Mouse (Mus musculus): Measurements from ENCODE around the gene Unc5b. TPM values are rescaled to one million over a fixed set of nuclear protein-coding genes. Genes with fewer than 3 reads are reported as not detected.

Gene Unc5b
- polyA plus RNA-seq, 1 experiment from 2014 or later = 1.3 TPM

DNA sequence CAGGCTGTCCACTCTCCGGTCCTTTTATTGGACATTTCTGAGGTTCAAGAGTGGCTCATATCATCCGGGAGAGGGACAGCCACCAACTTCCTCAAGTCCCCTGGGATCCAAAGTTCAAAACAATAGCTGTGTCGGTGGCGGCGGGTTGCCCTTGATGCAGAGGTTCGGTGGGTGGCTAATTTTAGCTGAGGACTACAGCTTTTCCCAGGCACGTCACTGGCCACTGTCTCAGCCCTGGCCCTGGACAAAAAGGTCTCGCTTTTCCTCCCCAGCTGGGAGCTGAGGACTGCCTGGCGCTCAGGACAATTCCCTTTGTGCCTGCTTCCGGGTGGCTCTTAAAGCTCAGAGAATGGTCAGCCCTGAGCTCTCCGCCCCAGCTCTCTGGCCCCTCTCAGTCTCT is 38.5 kb downstream of the Unc5b start:
- Histone ChIP-seq H3K27me3 (replicated peaks) (no peaks in the 10 kb centered on the region; the same call in 1 of the 2 replicates), H3K27ac (no peak overlapping the region), H3K36me3 (no peaks in the 10 kb centered on the region), H3K4me1 (peaks cover 23% of the 10 kb centered on the region; the same call in 1 of the 2 replicates), H3K4me2 (no peak overlapping the region), H3K9ac (no peak overlapping the region), H3K4me3 (no peak overlapping the region), H3K9me3 (replicated peaks) (no peaks in the 10 kb centered on the region)
- no peak for ATAC-seq
- WGBS (ENCODE audit: insufficient replicate concordance) = 20% methylated on average over 11 of the region's 11 CpGs

DNA sequence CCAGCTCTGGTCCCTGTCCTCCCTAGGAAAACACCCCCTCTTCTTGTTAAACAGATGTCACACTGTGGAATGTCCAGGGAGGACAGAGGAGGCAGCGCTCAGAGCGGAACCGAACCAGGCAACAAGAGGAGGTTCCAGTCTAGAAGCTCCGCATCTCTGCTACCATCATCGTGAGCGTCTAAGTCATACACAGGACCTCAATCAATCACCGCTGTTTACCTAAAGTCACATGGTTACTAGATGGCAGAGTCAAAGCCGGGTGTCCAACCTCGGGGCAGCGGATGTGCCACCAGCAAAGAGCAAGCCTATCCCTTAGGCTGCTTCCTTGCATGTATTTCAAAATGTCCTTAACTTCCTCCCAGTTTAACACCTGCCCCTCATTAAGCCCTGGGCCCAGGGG is 39.0 kb downstream of the Unc5b start:
- WGBS (ENCODE audit: insufficient replicate concordance) = 60% methylated on average over 10 of the region's 10 CpGs
- H3K27ac ChIP-seq = no peak overlapping the region
- H3K4me2 ChIP-seq = no peak overlapping the region
- H3K4me3 ChIP-seq = no peak overlapping the region
- H3K27me3 ChIP-seq (replicated peaks) = no peaks in the 10 kb centered on the region; the same call in 1 of the 2 replicates
- H3K4me1 ChIP-seq = peaks cover 23% of the 10 kb centered on the region; the same call in 1 of the 2 replicates
- no peaks in the 10 kb centered on the region for H3K36me3 ChIP-seq
- H3K9me3 ChIP-seq (replicated peaks) = no peaks in the 10 kb centered on the region
- no peak for ATAC-seq
- H3K9ac ChIP-seq = no peak overlapping the region

GRCm38 (mm10) chr10:60790912-60791311 is 40.5 kb downstream of the Unc5b start:
- no peaks in the 10 kb centered on the region; the same call in 1 of the 2 replicates for H3K27me3 ChIP-seq (replicated peaks)
- 52% methylated on average over 6 of the region's 6 CpGs for WGBS (ENCODE audit: insufficient replicate concordance)
- H3K9ac ChIP-seq = no peak overlapping the region
- H3K4me3 ChIP-seq = no peak overlapping the region
- H3K27ac ChIP-seq = no peak overlapping the region
- peaks cover 23% of the 10 kb centered on the region; the same call in 1 of the 2 replicates for H3K4me1 ChIP-seq
- no peak for ATAC-seq
- H3K4me2 ChIP-seq = no peak overlapping the region
- H3K9me3 ChIP-seq (replicated peaks) = no peaks in the 10 kb centered on the region
- no peaks in the 10 kb centered on the region for H3K36me3 ChIP-seq

DNA sequence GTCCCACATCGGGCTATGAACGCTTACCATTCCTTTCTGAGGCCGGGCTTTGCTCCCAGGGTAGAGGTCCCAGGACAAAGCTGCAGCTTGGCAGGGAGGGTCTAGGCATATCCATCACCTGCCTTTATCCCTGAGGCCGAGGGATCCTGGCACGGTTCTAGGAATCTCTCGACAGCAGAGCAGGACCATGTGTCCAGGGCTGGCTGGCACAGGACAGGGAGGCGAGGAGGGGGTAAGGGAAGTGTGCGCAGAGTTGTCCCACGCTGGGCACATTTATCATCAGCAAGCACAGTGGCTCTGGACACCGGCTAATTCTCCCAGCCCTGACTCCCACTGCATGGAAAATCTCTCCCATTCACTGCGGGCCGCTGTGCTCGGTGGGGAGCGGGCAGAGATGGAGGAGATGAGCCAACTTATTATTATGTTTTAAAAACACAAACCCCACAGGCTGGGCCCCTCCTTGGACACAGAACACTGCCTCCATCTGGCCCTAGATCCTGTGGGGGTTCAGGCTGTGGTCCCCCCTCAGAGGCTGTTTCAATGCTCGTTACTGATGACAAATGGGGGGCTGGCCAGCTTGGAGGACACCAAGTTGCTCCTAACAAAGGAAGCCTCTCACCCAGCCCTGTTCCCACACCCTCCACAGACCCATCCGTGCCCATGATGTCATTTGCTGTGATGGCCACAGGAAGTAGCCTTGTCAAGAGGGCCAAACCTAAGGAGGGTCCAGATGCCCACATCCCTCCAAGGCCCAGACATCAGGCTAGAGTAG is 43.9 kb downstream of the Unc5b start:
- no peak overlapping the region for H3K9ac ChIP-seq
- no peaks in the 10 kb centered on the region; the same call in 1 of the 2 replicates for H3K27me3 ChIP-seq (replicated peaks)
- 71% methylated on average over 16 of the region's 16 CpGs for WGBS (ENCODE audit: insufficient replicate concordance)
- H3K27ac ChIP-seq = no peak overlapping the region
- H3K4me1 ChIP-seq = 0 out of 2 replicates have a peak, but pooled peaks cover under 1% of the 10 kb centered on the region
- H3K9me3 ChIP-seq (replicated peaks) = no peaks in the 10 kb centered on the region
- no peak for ATAC-seq
- no peaks in the 10 kb centered on the region for H3K36me3 ChIP-seq
- H3K4me2 ChIP-seq = no peak overlapping the region
- H3K4me3 ChIP-seq = no peak overlapping the region

DNA sequence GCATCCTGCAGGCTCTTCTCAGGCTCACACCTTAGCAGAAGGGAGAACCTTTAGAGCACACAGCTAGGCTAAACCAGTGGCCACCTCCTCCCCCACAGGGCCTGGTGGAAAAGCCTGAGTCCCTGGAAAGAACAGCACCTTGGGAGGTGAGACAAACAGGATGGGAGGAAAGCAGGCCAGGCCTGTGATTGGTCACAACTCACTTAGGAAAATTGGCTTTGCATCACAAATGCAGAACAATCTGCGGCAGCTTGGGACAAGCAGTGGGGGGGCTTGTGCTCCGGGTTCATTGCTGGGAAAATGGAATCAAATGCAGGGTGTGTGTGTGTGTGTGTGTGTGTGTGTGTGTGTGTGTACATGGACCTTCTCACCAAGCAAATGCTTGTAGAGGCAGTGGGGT is 47.8 kb downstream of the Unc5b start:
- no peak overlapping the region for H3K4me3 ChIP-seq
- WGBS (ENCODE audit: insufficient replicate concordance) = 62% methylated on average over 2 of the region's 2 CpGs
- H3K4me2 ChIP-seq = no peak overlapping the region
- no peak overlapping the region for H3K9ac ChIP-seq
- ATAC-seq = no peak
- no peaks in the 10 kb centered on the region; the same call in 1 of the 2 replicates for H3K27me3 ChIP-seq (replicated peaks)
- H3K36me3 ChIP-seq = no peaks in the 10 kb centered on the region
- no peaks in the 10 kb centered on the region for H3K9me3 ChIP-seq (replicated peaks)
- no peaks in the 10 kb centered on the region for H3K4me1 ChIP-seq
- no peak overlapping the region for H3K27ac ChIP-seq

DNA sequence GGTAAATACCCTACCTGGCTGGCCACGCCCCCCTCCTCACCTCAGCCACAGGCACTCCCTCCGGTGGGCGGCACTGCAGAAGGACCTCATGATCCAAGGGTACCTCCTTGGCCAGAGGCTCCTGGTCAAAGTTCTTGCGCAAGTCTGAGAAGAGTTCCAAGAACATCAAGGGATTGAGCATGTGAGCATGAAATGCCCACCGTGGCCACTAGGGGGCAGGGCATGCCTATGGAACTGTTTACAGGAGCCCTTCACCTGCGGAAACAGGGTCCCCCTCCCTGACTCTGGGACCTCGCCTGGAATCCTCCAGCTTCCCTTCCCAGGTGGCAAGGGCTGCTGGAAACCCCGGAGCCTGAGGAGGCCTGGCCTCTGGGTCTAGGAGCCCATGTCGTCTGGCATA is 51.8 kb downstream of the Unc5b start:
- H3K9ac ChIP-seq = no peak overlapping the region

DNA sequence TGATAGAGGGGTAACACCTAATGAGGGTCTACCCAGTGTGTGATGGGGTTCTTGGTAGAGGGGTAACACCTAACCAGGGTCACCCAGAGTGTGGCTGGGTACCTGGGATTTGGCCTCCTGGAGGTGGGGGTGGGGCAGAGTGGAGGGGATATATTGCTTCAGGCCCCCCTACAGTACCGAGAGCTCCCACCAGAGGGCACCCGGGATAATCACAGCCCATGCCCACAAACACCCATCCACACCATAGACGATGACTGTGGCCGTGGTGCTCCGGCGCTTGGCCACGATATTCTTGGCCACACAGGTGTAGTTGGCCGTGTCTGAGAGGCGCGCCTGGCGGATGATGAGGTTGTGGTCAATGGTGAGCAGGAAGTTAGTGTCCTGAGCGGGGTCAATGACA is 52.8 kb downstream of the Unc5b start:
- Histone ChIP-seq H3K27ac (no peak overlapping the region), H3K4me3 (no peak overlapping the region), H3K9me3 (replicated peaks) (no peaks in the 10 kb centered on the region), H3K4me2 (no peak overlapping the region), H3K27me3 (replicated peaks) (no peaks in the 10 kb centered on the region; the same call in 1 of the 2 replicates), H3K9ac (no peak overlapping the region), H3K4me1 (no peaks in the 10 kb centered on the region), H3K36me3 (0 out of 2 replicates have a peak, but pooled peaks cover 6% of the 10 kb centered on the region)
- ATAC-seq = no peak
- 53% methylated on average over 12 of the region's 12 CpGs for WGBS (ENCODE audit: insufficient replicate concordance)

More for the DNA sequence above, 51.8 kb downstream of the Unc5b start:
- 9% methylated on average over 9 of the region's 9 CpGs for WGBS (ENCODE audit: insufficient replicate concordance)
- Histone ChIP-seq H3K27ac (no peak overlapping the region), H3K27me3 (replicated peaks) (no peaks in the 10 kb centered on the region; the same call in 1 of the 2 replicates), H3K36me3 (0 out of 2 replicates have a peak, but pooled peaks cover 4% of the 10 kb centered on the region), H3K4me2 (0 out of 2 replicates have a peak overlapping the region, but pooled peaks have one; percentile 23), H3K4me1 (no peaks in the 10 kb centered on the region), H3K9me3 (replicated peaks) (no peaks in the 10 kb centered on the region), H3K4me3 (no peak overlapping the region)
- 0 out of 2 replicates have a peak, but pooled peaks have one; percentile 8 for ATAC-seq

DNA sequence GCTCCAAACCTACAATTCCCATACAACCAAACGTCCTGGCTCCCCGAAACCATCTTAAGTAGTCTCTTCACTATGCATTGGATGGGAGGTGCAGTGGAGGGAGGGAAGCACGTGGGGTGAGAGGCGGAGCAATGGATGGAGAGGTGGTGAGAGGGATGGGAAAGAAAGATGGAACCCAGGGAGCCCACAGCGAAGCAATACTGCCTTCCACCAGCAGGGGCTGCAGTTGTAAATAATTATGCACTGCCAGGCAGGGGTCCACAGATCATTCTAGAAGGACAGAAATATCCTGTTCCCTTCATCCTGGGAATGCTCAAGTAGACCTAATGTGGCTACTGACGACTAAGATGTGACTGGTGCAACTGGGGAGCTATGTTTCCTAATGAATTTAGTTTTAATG is 55.9 kb downstream of the Unc5b start:
- no peaks in the 10 kb centered on the region; the same call in 1 of the 2 replicates for H3K27me3 ChIP-seq (replicated peaks)
- no peak for ATAC-seq

GRCm38 (mm10) chr10:60774616-60775015 is 56.8 kb downstream of the Unc5b start:
- 0 out of 2 replicates have a peak, but pooled peaks cover 7% of the 10 kb centered on the region for H3K36me3 ChIP-seq
- H3K9ac ChIP-seq = no peak overlapping the region
- H3K9me3 ChIP-seq (replicated peaks) = no peaks in the 10 kb centered on the region
- H3K27ac ChIP-seq = no peak overlapping the region
- H3K4me1 ChIP-seq = no peaks in the 10 kb centered on the region
- no peak overlapping the region for H3K4me2 ChIP-seq
- H3K27me3 ChIP-seq (replicated peaks) = no peaks in the 10 kb centered on the region
- WGBS (ENCODE audit: insufficient replicate concordance) = 85% methylated on average over 13 of the region's 13 CpGs
- H3K4me3 ChIP-seq = no peak overlapping the region
- no peak for ATAC-seq

More for the DNA sequence above, 55.9 kb downstream of the Unc5b start:
- no peak overlapping the region for H3K4me2 ChIP-seq
- 75% methylated on average over 6 of the region's 6 CpGs for WGBS (ENCODE audit: insufficient replicate concordance)
- 0 out of 2 replicates have a peak, but pooled peaks cover 7% of the 10 kb centered on the region for H3K36me3 ChIP-seq
- H3K27ac ChIP-seq = no peak overlapping the region
- H3K4me3 ChIP-seq = no peak overlapping the region
- no peaks in the 10 kb centered on the region for H3K9me3 ChIP-seq (replicated peaks)
- H3K9ac ChIP-seq = no peak overlapping the region
- H3K4me1 ChIP-seq = no peaks in the 10 kb centered on the region

GRCm38 (mm10) chr10:60770855-60771254 is 60.5 kb downstream of the Unc5b start:
- no peak for ATAC-seq
- H3K27me3 ChIP-seq (replicated peaks) = no peaks in the 10 kb centered on the region
- H3K27ac ChIP-seq = no peak overlapping the region
- no peak overlapping the region for H3K4me2 ChIP-seq
- H3K9me3 ChIP-seq (replicated peaks) = no peaks in the 10 kb centered on the region
- 69% methylated on average over 4 of the region's 4 CpGs for WGBS (ENCODE audit: insufficient replicate concordance)
- H3K9ac ChIP-seq = no peak overlapping the region
- H3K36me3 ChIP-seq = 0 out of 2 replicates have a peak, but pooled peaks cover 3% of the 10 kb centered on the region
- H3K4me1 ChIP-seq = no peaks in the 10 kb centered on the region
- H3K4me3 ChIP-seq = no peak overlapping the region

- H3K9ac ChIP-seq = no peak overlapping the region
- no peaks in the 10 kb centered on the region for H3K4me1 ChIP-seq
- H3K36me3 ChIP-seq = 0 out of 2 replicates have a peak, but pooled peaks cover 2% of the 10 kb centered on the region
- 65% methylated on average over 7 of the region's 7 CpGs for WGBS (ENCODE audit: insufficient replicate concordance)
- no peak overlapping the region for H3K27ac ChIP-seq
- ATAC-seq = no peak
- no peak overlapping the region for H3K4me2 ChIP-seq
- H3K27me3 ChIP-seq (replicated peaks) = no peaks in the 10 kb centered on the region
- no peak overlapping the region for H3K4me3 ChIP-seq
- no peaks in the 10 kb centered on the region for H3K9me3 ChIP-seq (replicated peaks)
These were observed 62.8 kb downstream of the Unc5b start for GRCm38 (mm10) chr10:60768614-60769013.

DNA sequence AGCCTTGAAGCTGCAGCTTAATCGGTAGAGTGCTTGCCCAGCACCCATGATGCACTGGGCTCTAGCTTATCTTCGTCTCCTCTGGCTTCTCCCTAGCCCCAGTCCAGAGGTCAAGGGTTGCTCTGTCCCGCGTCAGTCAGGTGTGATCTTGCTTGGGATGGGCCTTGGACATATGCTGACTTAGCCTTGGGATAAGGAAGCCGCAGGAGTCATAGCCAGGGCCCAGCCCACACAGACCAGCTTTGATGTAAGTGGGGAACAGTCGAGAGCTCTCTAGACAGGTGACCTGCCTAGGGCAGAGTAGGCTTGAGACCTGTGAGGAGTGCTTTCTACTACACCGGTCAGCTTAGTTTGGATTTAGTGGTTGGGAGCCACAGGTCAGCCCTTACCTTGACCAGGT is 64.0 kb downstream of the Unc5b start:
- Histone ChIP-seq H3K4me3 (no peak overlapping the region), H3K9me3 (replicated peaks) (no peaks in the 10 kb centered on the region), H3K27me3 (replicated peaks) (no peaks in the 10 kb centered on the region), H3K36me3 (no peaks in the 10 kb centered on the region), H3K4me2 (no peak overlapping the region), H3K27ac (no peak overlapping the region), H3K9ac (no peak overlapping the region), H3K4me1 (no peaks in the 10 kb centered on the region)
- ATAC-seq = no peak
- 64% methylated on average over 7 of the region's 7 CpGs for WGBS (ENCODE audit: insufficient replicate concordance)

All from liver, embryonic 12.5 days (tissue).